Mouse (Mus musculus): ENCODE measurements around the gene Sema6b.

DNA sequence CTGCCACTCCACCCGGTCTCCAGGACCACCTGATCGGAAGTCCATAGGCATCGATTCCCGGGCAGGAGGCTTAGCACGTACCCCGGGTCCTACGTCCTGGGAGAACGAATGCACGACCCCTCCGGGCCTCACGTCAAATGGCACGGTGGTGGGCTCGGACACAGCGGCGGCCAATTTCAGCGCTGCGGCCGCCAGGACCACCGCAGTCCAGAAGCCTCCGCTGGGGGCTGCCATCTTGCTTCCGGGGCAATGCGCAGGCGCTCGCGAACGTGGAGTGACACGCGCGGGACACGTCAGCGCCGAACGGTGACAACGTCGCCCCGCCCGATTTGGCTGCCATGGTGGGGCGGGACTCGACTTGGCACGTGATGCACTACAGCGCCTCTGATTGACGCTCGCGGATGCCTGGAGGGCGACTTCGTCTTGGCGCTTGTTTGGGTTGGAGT lies 43.5 kb upstream of the Sema6b start, which contains the start of gene Mydgf:
- peak; percentile 37 for TF ChIP-seq CTCF (IDR thresholded peaks at IDR 0.05)
- TF ChIP-seq POLR2A (IDR thresholded peaks at IDR 0.05; ENCODE audit: insufficient read depth, low read depth, low read length), result peak; percentile 77; the same call in 1 of the 2 replicates

Measured in heart, adult 2 months (tissue).